Mouse (Mus musculus): Measurements from ENCODE around the gene Adamts10.

Adamts10 gene

DNA sequence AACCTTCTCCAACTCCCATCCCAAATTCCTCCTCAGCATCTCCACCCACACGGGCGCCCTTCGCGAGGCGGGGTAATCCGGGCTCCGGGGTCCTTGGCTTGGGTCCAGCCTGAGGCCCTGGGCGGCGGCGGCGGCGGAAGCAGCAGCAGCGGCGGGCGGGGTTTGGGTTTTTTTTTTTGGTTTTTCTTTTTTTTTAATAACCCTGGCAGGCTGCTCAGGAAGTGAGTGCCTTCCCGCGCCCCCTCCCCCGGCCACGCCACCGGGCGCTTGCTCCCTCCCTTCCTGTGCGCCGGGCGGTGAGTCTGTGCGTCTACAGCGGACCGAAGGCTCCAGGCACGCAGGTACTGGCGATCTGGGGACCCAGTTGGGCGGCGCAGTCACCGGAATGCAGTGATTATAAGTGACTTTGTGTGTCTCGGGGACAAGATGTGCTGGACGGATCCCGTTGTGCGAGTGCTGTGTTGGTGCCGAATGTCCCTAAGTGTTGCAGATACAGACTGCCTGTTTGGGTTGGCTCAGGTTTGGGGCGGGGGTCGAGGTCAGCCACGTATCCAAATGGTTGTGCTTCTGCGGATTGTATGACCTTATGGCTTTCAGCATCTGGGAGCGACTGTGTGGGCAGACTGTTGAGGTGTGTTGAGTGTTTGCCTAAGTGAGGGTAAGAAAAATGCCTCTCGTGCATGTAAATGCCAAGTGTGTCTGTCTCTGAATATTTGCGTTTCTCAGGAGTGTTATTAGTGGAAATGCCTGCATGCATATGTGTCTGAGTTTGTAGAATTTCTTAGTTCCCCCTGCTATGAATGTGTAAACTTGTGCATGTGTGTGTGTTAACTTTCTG lies at the start of gene Adamts10:
Gene Adamts10 (plus strand): TSS at position 287 of the 838 bp plus-strand sequence.
- Histone ChIP-seq H3K9me3 (ENCODE audit: low read length) (no peaks in the 10 kb centered on the region), H3K4me1 (replicated peaks; ENCODE audit: low read depth, low read length) (peaks cover 52% of the 10 kb centered on the region), H3K27me3 (ENCODE audit: insufficient read depth, low read length) (peaks cover 5% of the 10 kb centered on the region), H3K4me3 (replicated peaks; ENCODE audit: low read length) (peak within 1 kb of the TSS; percentile 83), H3K36me3 (ENCODE audit: insufficient read depth, low read length) (peaks cover 4% of the 10 kb centered on the region; the same call in 1 of the 2 replicates)
- TF ChIP-seq NANOG (IDR thresholded peaks at IDR 0.05; ENCODE audit: borderline replicate concordance, low read length), result no peak
- no peak for TF ChIP-seq CTCF (conservative IDR thresholded peaks at IDR 0.05; ENCODE audit: low read length)
- TF ChIP-seq POU5F1 (IDR thresholded peaks at IDR 0.05; ENCODE audit: borderline replicate concordance, low read length), result no peak

DNA sequence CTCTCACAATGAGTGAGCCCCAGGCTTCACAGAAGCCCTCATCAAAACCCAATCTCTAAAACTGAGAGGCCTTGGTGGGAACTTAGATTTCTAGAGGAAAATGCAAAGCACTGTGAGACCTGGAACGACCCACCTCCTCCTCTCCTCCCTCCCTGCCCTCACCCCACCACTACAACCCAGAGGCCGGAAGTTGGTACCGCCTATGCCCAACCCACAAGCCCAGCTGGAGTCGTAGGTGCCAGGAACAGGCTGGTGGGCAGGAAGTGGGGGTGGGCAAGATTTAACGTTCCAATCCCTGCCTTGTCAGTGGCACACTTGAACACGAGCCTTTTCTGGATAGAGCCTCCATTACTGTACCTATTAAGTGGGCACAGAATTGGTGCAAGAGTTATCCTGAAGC lies 40.0 kb upstream of the Adamts10 start:
- H3K4me3 ChIP-seq (replicated peaks; ENCODE audit: low read length), result 0 out of 2 replicates have a peak overlapping the region, but pooled peaks have one; percentile 3
- H3K27me3 ChIP-seq (ENCODE audit: insufficient read depth, low read length), result no peaks in the 10 kb centered on the region
- TF ChIP-seq CTCF (conservative IDR thresholded peaks at IDR 0.05; ENCODE audit: low read length) (no peak), POU5F1 (IDR thresholded peaks at IDR 0.05; ENCODE audit: borderline replicate concordance, low read length) (no peak), NANOG (IDR thresholded peaks at IDR 0.05; ENCODE audit: borderline replicate concordance, low read length) (no peak)
- H3K36me3 ChIP-seq (ENCODE audit: insufficient read depth, low read length), result no peaks in the 10 kb centered on the region
- H3K9me3 ChIP-seq (ENCODE audit: low read length), result no peaks in the 10 kb centered on the region
- H3K4me1 ChIP-seq (replicated peaks; ENCODE audit: low read depth, low read length), result peaks cover 14% of the 10 kb centered on the region

DNA sequence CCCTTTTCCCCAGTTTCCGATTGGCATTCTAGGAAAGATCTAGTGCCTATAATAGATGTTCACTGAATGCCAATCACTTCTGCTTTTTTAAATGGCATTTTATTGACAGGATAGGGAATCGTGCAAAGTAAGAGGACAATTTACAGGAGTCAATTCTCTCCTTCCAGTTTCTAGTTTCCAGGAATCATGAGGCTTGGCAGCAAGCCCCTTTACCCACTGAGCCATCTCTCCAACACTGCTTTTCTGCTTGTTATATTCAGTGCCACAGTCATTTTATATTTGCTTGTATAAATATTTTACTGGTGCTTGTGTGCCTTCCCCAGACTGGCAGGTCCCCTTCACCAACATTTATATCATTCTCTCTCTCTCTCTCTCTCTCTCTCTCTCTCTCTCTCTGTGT lies 36.8 kb upstream of the Adamts10 start:
- Histone ChIP-seq H3K4me1 (replicated peaks; ENCODE audit: low read depth, low read length) (peaks cover 14% of the 10 kb centered on the region), H3K36me3 (ENCODE audit: insufficient read depth, low read length) (no peaks in the 10 kb centered on the region), H3K4me3 (replicated peaks; ENCODE audit: low read length) (no peak overlapping the region), H3K9me3 (ENCODE audit: low read length) (no peaks in the 10 kb centered on the region), H3K27me3 (ENCODE audit: insufficient read depth, low read length) (peaks cover 8% of the 10 kb centered on the region; the same call in 1 of the 2 replicates)
- TF ChIP-seq NANOG (IDR thresholded peaks at IDR 0.05; ENCODE audit: borderline replicate concordance, low read length) (no peak), CTCF (conservative IDR thresholded peaks at IDR 0.05; ENCODE audit: low read length) (no peak), POU5F1 (IDR thresholded peaks at IDR 0.05; ENCODE audit: borderline replicate concordance, low read length) (no peak)

DNA sequence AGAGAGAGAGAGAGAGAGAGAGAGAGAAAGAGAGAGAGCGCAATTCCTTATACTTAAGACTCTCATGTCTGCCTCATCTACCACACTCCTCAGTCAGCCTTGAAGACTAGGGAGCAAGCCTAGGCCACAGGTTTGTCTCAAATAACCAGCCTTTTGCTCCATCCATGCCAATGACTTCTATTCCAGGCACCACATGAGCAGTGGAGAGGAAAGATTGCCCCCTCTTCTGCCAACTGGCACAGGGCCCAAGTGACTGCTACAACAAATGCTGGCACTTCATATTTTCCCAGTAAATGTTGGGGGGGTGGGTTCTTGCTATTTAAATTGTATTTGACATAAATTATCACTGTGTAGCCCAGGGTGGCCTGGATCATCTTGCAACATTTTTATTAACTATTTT lies 36.4 kb upstream of the Adamts10 start:
- Histone ChIP-seq H3K4me1 (replicated peaks; ENCODE audit: low read depth, low read length) (peaks cover 14% of the 10 kb centered on the region), H3K9me3 (ENCODE audit: low read length) (no peaks in the 10 kb centered on the region), H3K27me3 (ENCODE audit: insufficient read depth, low read length) (peaks cover 8% of the 10 kb centered on the region; the same call in 1 of the 2 replicates), H3K36me3 (ENCODE audit: insufficient read depth, low read length) (no peaks in the 10 kb centered on the region), H3K4me3 (replicated peaks; ENCODE audit: low read length) (no peak overlapping the region)
- TF ChIP-seq POU5F1 (IDR thresholded peaks at IDR 0.05; ENCODE audit: borderline replicate concordance, low read length) (no peak), CTCF (conservative IDR thresholded peaks at IDR 0.05; ENCODE audit: low read length) (no peak), NANOG (IDR thresholded peaks at IDR 0.05; ENCODE audit: borderline replicate concordance, low read length) (no peak)

DNA sequence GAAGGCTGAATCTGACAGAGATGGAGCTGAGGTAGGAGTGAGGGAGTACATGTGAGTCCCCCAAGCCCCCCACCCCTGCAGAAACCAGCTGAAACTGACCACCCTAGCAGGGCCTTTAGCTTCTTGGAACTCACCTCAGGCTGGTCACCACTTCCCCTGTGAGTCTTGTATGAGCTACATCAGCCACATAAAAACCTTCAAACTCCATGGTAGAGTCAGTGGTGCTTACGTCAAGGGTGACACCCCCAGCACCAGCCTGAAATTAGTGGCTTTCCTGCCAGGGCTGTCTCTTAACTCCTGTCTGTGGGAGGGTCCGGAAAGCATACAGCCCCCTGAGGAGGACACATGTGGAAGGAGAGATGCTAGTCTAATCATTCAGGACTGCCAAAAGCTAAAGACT lies 32.6 kb upstream of the Adamts10 start:
- Histone ChIP-seq H3K4me3 (replicated peaks; ENCODE audit: low read length) (no peak overlapping the region), H3K27me3 (ENCODE audit: insufficient read depth, low read length) (peaks cover 8% of the 10 kb centered on the region; the same call in 1 of the 2 replicates), H3K9me3 (ENCODE audit: low read length) (no peaks in the 10 kb centered on the region), H3K4me1 (replicated peaks; ENCODE audit: low read depth, low read length) (0 out of 2 replicates have a peak, but pooled peaks cover 4% of the 10 kb centered on the region), H3K36me3 (ENCODE audit: insufficient read depth, low read length) (no peaks in the 10 kb centered on the region)
- TF ChIP-seq CTCF (conservative IDR thresholded peaks at IDR 0.05; ENCODE audit: low read length) (no peak), POU5F1 (IDR thresholded peaks at IDR 0.05; ENCODE audit: borderline replicate concordance, low read length) (no peak), NANOG (IDR thresholded peaks at IDR 0.05; ENCODE audit: borderline replicate concordance, low read length) (no peak)

DNA sequence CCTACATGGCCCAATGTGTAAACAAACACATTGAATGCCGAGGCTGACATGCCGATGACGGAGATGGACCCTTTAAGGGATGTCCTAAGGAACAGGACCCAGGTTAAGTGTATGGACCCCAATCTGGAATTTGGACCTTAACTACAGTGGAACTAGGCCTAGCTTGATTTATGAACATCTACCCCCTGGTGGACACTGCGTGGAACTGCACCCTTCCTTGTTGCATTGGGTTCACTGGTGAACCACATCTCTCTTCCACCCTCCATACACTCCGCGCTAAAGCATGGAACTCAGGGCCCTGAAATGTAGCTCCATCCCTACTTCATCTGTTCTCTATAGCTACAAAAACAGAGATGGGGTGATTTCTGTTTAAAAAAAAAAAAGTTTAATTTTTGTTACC lies 30.9 kb upstream of the Adamts10 start:
- Histone ChIP-seq H3K4me1 (replicated peaks; ENCODE audit: low read depth, low read length) (0 out of 2 replicates have a peak, but pooled peaks cover 4% of the 10 kb centered on the region), H3K27me3 (ENCODE audit: insufficient read depth, low read length) (peaks cover 8% of the 10 kb centered on the region; the same call in 1 of the 2 replicates), H3K9me3 (ENCODE audit: low read length) (no peaks in the 10 kb centered on the region), H3K36me3 (ENCODE audit: insufficient read depth, low read length) (no peaks in the 10 kb centered on the region), H3K4me3 (replicated peaks; ENCODE audit: low read length) (no peak overlapping the region)
- TF ChIP-seq NANOG (IDR thresholded peaks at IDR 0.05; ENCODE audit: borderline replicate concordance, low read length) (no peak), CTCF (conservative IDR thresholded peaks at IDR 0.05; ENCODE audit: low read length) (peak; percentile 87), POU5F1 (IDR thresholded peaks at IDR 0.05; ENCODE audit: borderline replicate concordance, low read length) (no peak)

DNA sequence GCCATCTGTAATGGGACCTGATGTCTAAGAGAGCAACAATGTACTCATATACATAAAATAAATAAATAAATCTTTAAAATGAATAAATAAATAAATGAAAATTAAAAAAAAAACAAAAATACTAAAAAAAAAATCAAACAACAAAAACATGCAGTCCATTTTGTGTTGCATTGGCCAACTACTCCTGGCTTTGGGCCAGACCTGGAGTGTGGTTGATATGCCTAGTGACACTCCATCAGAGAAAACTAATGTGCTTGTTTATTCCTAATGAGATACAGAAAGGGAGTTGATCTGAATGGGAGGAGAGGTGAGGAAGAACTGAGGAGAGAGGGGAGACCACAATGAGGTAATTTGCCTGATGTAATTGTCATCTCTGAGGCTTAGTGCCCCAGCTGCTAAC lies 29.4 kb upstream of the Adamts10 start:
- Histone ChIP-seq H3K9me3 (ENCODE audit: low read length) (no peaks in the 10 kb centered on the region), H3K36me3 (ENCODE audit: insufficient read depth, low read length) (no peaks in the 10 kb centered on the region), H3K4me1 (replicated peaks; ENCODE audit: low read depth, low read length) (0 out of 2 replicates have a peak, but pooled peaks cover 4% of the 10 kb centered on the region), H3K4me3 (replicated peaks; ENCODE audit: low read length) (no peak overlapping the region), H3K27me3 (ENCODE audit: insufficient read depth, low read length) (peaks cover 8% of the 10 kb centered on the region; the same call in 1 of the 2 replicates)
- no peak for TF ChIP-seq POU5F1 (IDR thresholded peaks at IDR 0.05; ENCODE audit: borderline replicate concordance, low read length)
- no peak for TF ChIP-seq NANOG (IDR thresholded peaks at IDR 0.05; ENCODE audit: borderline replicate concordance, low read length)
- TF ChIP-seq CTCF (conservative IDR thresholded peaks at IDR 0.05; ENCODE audit: low read length), result no peak

DNA sequence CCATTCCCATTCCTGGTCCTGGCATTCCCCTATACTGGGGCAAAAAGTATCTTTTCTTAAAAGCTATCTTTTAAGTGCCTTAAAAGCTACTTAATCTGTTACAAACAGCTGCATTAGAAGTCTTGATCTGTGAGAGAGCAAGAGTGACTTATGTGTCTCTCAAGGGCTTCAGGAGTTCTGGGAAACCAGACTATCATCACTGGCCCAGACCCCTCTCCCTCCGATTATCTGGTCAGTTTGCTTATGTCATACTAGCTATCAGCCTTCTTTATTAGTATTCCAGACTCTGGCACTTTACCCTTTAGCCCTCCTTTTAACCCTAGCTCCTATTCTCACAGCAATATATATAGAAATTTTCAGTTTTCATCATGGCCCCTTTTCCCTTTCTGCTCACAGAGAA lies 25.1 kb upstream of the Adamts10 start:
- H3K9me3 ChIP-seq (ENCODE audit: low read length), result no peaks in the 10 kb centered on the region
- no peaks in the 10 kb centered on the region for H3K36me3 ChIP-seq (ENCODE audit: insufficient read depth, low read length)
- H3K4me1 ChIP-seq (replicated peaks; ENCODE audit: low read depth, low read length), result peaks cover 5% of the 10 kb centered on the region; the same call in 1 of the 2 replicates
- no peak overlapping the region for H3K4me3 ChIP-seq (replicated peaks; ENCODE audit: low read length)
- TF ChIP-seq POU5F1 (IDR thresholded peaks at IDR 0.05; ENCODE audit: borderline replicate concordance, low read length) (no peak), CTCF (conservative IDR thresholded peaks at IDR 0.05; ENCODE audit: low read length) (no peak)
- H3K27me3 ChIP-seq (ENCODE audit: insufficient read depth, low read length), result no peaks in the 10 kb centered on the region; the same call in 1 of the 2 replicates

Measured in E14TG2a.4 (cell line).